Mouse (Mus musculus) lung, adult 2 months (tissue): Measurements from ENCODE around the gene Uckl1.

Source experiments
- CTCF ChIP-seq: fragments of 200-500 bp; IDR thresholded peaks from 2 replicates; pipeline ENCODE4 v1.5.1; 2011; ENCODE audit warnings: mild to moderate bottlenecking, low read length, control low read depth; ENCODE audit not compliant: insufficient read depth
- POLR2A ChIP-seq: fragments of 200-500 bp; IDR thresholded peaks from 2 replicates; pipeline ENCODE4 v1.6.1; 2011; ENCODE audit warnings: low read depth, mild to moderate bottlenecking, control low read depth, low read length, borderline replicate concordance; ENCODE audit errors: extremely low read depth

GRCm38 (mm10) chr2:181521491-181521890 lies 63.2 kb downstream of the Uckl1 start:
- TF ChIP-seq CTCF: no peak
- no peak for TF ChIP-seq POLR2A
